Mouse (Mus musculus): Measurements from ENCODE around the gene Car3. TPM values are rescaled to one million over a fixed set of nuclear protein-coding genes. Genes with fewer than 3 reads are reported as not detected.

Gene Car3
- polyA plus RNA-seq, 1 experiment from 2014 or later, result 5.1 TPM

DNA sequence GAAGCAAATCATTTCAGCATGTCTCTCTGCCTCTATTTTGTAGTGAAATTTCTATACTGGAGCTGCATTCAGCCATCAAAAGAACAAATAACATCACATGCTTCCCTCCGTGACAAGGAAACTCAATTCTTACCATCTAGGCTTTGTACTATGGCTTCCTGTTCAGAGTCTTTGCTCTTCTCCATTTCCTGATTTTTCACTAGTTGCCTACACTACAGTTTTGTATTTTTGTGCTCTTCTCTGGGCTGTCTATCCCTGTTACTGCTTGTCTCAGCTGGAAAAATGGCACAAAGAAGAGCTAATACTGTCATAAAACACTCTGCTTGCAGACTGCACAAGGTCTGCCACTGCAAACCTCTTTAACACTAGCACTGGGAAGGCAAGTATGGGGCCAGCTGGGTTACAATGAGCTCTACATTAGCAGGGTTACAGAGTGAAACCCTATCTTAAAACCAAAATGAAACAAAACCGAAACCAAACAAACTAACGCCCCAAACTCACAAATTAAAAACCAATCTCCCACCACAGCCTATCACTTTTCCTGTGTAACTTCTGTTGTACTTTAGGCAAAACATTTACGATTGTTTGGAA lies 48.8 kb downstream of the Car3 start:
- DNase-seq (ENCODE audit: low spot score), result no peak
- Histone ChIP-seq H3K27me3 (ENCODE audit: control insufficient read depth, insufficient read depth, low read length) (no peaks in the 10 kb centered on the region), H3K9me3 (ENCODE audit: control insufficient read depth, low read length) (no peaks in the 10 kb centered on the region), H3K4me3 (ENCODE audit: low read depth, low read length) (no peak overlapping the region), H3K4me1 (replicated peaks; ENCODE audit: control insufficient read depth, insufficient read depth, low read length) (no peaks in the 10 kb centered on the region), H3K27ac (ENCODE audit: low read depth, low read length) (no peak overlapping the region), H3K36me3 (ENCODE audit: control insufficient read depth, insufficient read depth, low read length) (no peaks in the 10 kb centered on the region), H3K9ac (ENCODE audit: low read depth, low read length) (no peak overlapping the region), H3K4me2 (replicated peaks; ENCODE audit: low read depth, low read length) (no peak overlapping the region)
- WGBS, result 88% methylated on average over 4 of the region's 4 CpGs
- ATAC-seq (ENCODE audit: low FRiP score), result no peak

DNA sequence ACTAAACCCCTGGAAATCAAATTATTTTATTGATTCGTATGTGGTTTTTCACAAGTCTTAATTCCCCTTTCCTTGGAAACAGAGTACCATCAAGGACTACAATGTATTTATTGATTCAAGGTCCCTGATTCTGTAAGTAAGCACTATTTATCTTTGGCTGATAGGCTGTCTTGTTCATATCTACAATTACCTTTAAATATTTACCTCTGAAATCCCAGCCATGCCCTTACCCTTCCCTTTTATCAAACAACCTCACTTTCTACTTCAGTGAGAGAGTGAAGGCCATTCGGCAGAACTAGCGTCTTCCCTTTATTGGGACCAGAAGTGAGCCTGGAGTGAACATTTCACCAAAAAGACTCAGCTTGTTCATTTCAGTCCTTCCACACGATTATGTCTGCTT lies 50.5 kb downstream of the Car3 start:
- no peak overlapping the region for H3K4me2 ChIP-seq (replicated peaks; ENCODE audit: low read depth, low read length)
- H3K27ac ChIP-seq (ENCODE audit: low read depth, low read length), result no peak overlapping the region
- 87% methylated on average over 4 of the region's 4 CpGs for WGBS
- H3K27me3 ChIP-seq (ENCODE audit: control insufficient read depth, insufficient read depth, low read length), result no peaks in the 10 kb centered on the region
- H3K4me3 ChIP-seq (ENCODE audit: low read depth, low read length), result no peak overlapping the region
- H3K9me3 ChIP-seq (ENCODE audit: control insufficient read depth, low read length), result no peaks in the 10 kb centered on the region
- ATAC-seq (ENCODE audit: low FRiP score), result no peak
- no peak for DNase-seq (ENCODE audit: low spot score)
- no peaks in the 10 kb centered on the region for H3K36me3 ChIP-seq (ENCODE audit: control insufficient read depth, insufficient read depth, low read length)
- no peak overlapping the region for H3K9ac ChIP-seq (ENCODE audit: low read depth, low read length)
- H3K4me1 ChIP-seq (replicated peaks; ENCODE audit: control insufficient read depth, insufficient read depth, low read length), result no peaks in the 10 kb centered on the region

DNA sequence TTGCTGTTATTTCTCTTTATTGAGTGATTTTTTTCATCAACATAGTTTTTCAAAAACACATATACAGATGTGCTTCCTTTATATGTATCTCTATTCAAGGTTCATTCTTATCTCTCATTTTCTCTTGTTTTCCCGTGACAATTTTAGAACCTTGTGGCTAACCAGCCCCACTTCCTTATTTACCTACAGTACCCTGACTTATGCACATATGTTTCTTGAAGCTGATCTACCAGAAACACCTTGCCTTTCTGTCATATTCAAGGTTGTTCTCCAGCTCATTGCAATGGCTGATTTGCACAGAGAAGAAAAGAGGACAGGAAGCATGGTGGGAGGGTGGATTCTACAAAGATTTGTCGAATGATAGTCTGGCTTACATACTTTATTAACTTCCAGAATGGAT lies 52.0 kb downstream of the Car3 start:
- DNase-seq (ENCODE audit: low spot score) (no peak), ATAC-seq (ENCODE audit: low FRiP score) (no peak)
- Histone ChIP-seq H3K36me3 (ENCODE audit: control insufficient read depth, insufficient read depth, low read length) (no peaks in the 10 kb centered on the region), H3K4me1 (replicated peaks; ENCODE audit: control insufficient read depth, insufficient read depth, low read length) (no peaks in the 10 kb centered on the region), H3K27me3 (ENCODE audit: control insufficient read depth, insufficient read depth, low read length) (no peaks in the 10 kb centered on the region), H3K9ac (ENCODE audit: low read depth, low read length) (no peak overlapping the region), H3K27ac (ENCODE audit: low read depth, low read length) (no peak overlapping the region), H3K4me2 (replicated peaks; ENCODE audit: low read depth, low read length) (no peak overlapping the region), H3K9me3 (ENCODE audit: control insufficient read depth, low read length) (no peaks in the 10 kb centered on the region), H3K4me3 (ENCODE audit: low read depth, low read length) (no peak overlapping the region)
- 92% methylated on average over 2 of the region's 2 CpGs for WGBS

DNA sequence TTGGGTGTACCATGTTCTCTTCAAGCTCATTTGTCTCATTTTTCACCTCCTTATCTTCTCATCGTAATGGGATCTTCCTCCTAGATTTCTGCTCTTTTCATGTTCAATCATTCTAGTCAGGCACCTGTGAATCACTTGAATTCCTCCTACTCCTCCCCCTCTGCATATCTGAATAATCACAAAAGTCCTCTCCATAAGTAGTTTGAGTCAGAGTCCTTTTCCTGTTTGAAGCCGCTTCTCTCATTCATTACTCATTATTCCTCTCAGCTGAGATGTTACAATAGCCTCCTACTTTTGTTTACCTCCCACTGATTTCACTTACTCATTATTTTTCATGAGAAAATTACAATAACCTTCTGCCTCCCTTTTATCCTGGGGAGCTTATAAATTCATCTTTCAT lies 53.9 kb downstream of the Car3 start:
- Histone ChIP-seq H3K4me3 (ENCODE audit: low read depth, low read length) (no peak overlapping the region), H3K9ac (ENCODE audit: low read depth, low read length) (no peak overlapping the region), H3K4me1 (replicated peaks; ENCODE audit: control insufficient read depth, insufficient read depth, low read length) (no peaks in the 10 kb centered on the region), H3K27ac (ENCODE audit: low read depth, low read length) (no peak overlapping the region), H3K9me3 (ENCODE audit: control insufficient read depth, low read length) (no peaks in the 10 kb centered on the region), H3K4me2 (replicated peaks; ENCODE audit: low read depth, low read length) (no peak overlapping the region), H3K27me3 (ENCODE audit: control insufficient read depth, insufficient read depth, low read length) (no peaks in the 10 kb centered on the region), H3K36me3 (ENCODE audit: control insufficient read depth, insufficient read depth, low read length) (no peaks in the 10 kb centered on the region)
- 69% methylated on average over 2 of the region's 2 CpGs for WGBS
- ATAC-seq (ENCODE audit: low FRiP score) (no peak), DNase-seq (ENCODE audit: low spot score) (no peak)

Other genes with a start within 250 kb of the Car3 start
- 3.4 and 3.9 TPM in 2 replicates for gene Car13, start 221.8 kb upstream of the Car3 start, polyA plus RNA-seq (2014; fragmentation: Nextera tagmentation; extraction: Ambion mirVana)
- 0.21 TPM in 1 of 2 replicates, not detected in the other for gene Car1, start 55.1 kb upstream of the Car3 start, polyA plus RNA-seq (2014; fragmentation: Nextera tagmentation; extraction: Ambion mirVana)
- 105 and 108 TPM in 2 replicates for gene Car2, start 22.8 kb downstream of the Car3 start, polyA plus RNA-seq (2014; fragmentation: Nextera tagmentation; extraction: Ambion mirVana)

Measured in hindbrain, embryonic 11.5 days (tissue).